ENCODE assay signal across 18 mouse cellular contexts in genomic region chr1:79698506-79698905, GRCm38 (mm10). TPM values are rescaled to one million over a fixed set of nuclear protein-coding genes. Genes with fewer than 3 reads are reported as not detected.
"Had no signal": no experiment of that assay in that cellular context is flagged by ENCODE, and none has a peak within 500 bp of the region (broad histone marks: within the 10 kb centered on the region; RNA-seq: fewer than 3 reads in every experiment).

No protein-coding gene starts in this region.

- H3K9me3 ChIP-seq: limb, embryonic 12.5 days; liver, embryonic 15.5 days; neural tube, embryonic 15.5 days had no signal

- H3K9ac ChIP-seq: limb, embryonic 12.5 days; liver, embryonic 15.5 days; neural tube, embryonic 15.5 days had no signal

- H3K27ac ChIP-seq: limb, embryonic 12.5 days; liver, embryonic 15.5 days; macrophage; neural tube, embryonic 15.5 days had no signal

- ATAC-seq: intestine, embryonic 16.5 days; lung, postnatal 0 days; midbrain, embryonic 16.5 days had no signal

- H3K4me3 ChIP-seq: limb, embryonic 12.5 days; liver, embryonic 15.5 days; neural tube, embryonic 15.5 days had no signal

- H3K36me3 ChIP-seq: limb, embryonic 12.5 days; liver, embryonic 15.5 days had no signal

- H3K4me2 ChIP-seq: limb, embryonic 12.5 days; liver, embryonic 15.5 days; midbrain, embryonic 11.5 days; neural tube, embryonic 15.5 days had no signal

- DNase-seq: kidney, adult 2 months; kidney, postnatal 25 days; layer of hippocampus, adult 9-11 months; layer of hippocampus, postnatal 36 days; liver; lung, adult 2 months; spleen, adult 18-20 months; thymus, adult 18-20 months; thymus, postnatal 25 days had no signal

- H3K4me1 ChIP-seq: liver, embryonic 15.5 days had no signal

- H3K27me3 ChIP-seq: limb, embryonic 12.5 days; liver, embryonic 15.5 days; neural tube, embryonic 15.5 days had no signal

RNA-seq across cellular contexts. Expression of gene Ap1s3, which starts 26.7 kb away (rescaled TPM):
- polyA plus RNA-seq: neural tube, embryonic 11.5 days had no signal
